ENCODE assay signal across 9 mouse cellular contexts in the genomic region with DNA sequence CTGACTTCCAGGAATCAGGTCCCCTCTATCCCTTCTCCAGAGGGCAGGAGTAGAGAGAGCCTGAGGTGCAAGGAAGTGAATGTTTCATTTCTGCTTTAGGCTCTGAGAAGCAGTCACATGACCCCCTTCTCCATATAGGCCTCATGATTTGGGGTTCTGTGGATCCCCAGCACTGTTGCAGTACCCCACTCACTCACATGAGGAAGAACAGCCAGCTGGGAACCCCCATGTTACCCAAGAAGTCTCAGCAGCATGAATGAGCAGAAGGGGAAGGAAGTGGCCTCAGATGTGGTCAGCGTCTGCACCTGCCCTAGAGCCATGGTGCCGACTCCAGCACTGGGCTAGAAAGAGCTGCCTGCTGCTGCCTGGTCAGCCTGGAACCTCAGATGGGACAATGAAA. TPM values are rescaled to one million over a fixed set of nuclear protein-coding genes. Genes with fewer than 3 reads are reported as not detected.
A peak's percentile ranks its signal among the peaks of the same experiment; 100 is the strongest.
DNase-seq lines count a peak whose midpoint lies in the region; ATAC-seq and TF ChIP-seq lines count a peak whose summit lies in the region.
"Had no signal": no experiment of that assay in that cellular context is flagged by ENCODE, and none has a peak within 500 bp of the region (broad histone marks: within the 10 kb centered on the region; RNA-seq: fewer than 3 reads in every experiment).

No protein-coding gene starts in this region.

- DNase-seq in cerebellum, adult 11-12 months: peak; percentile 27
- DNase-seq in cerebellum, postnatal 36 days: no peak
- DNase-seq in induced T-regulatory cell, adult 2 months (ENCODE audit: low read depth): peak; percentile 85
- DNase-seq in thymus, postnatal 36 days: peak; percentile 42 to 55
- no peak for DNase-seq in urinary bladder, postnatal 14 days (ENCODE audit: low spot score)

- H3K4me2 ChIP-seq in midbrain, embryonic 13.5 days (replicated peaks): no peak overlapping the region

- H3K9ac ChIP-seq in midbrain, embryonic 13.5 days (replicated peaks): peak overlapping the region; percentile 54; the same call in 1 of the 2 replicates

- no peaks in the 10 kb centered on the region for H3K27me3 ChIP-seq in midbrain, embryonic 13.5 days

- H3K9me3 ChIP-seq in midbrain, embryonic 13.5 days: no peaks in the 10 kb centered on the region

- peak overlapping the region; percentile 57; the same call in 1 of the 2 replicates for H3K27ac ChIP-seq in cortical plate, adult 2 months (ENCODE audit: insufficient read depth, low read length)
- peak overlapping the region; percentile 82 for H3K27ac ChIP-seq in midbrain, embryonic 13.5 days

- peaks cover 39% of the 10 kb centered on the region for H3K36me3 ChIP-seq in midbrain, embryonic 13.5 days

- 84% methylated on average over 2 of the region's 2 CpGs for WGBS in midbrain, embryonic 13.5 days

- TF ChIP-seq CTCF in cortical plate, adult 2 months (IDR thresholded peaks at IDR 0.05; ENCODE audit: extremely low read depth, insufficient read depth, low read length): no peak

- TF ChIP-seq POLR2A in cortical plate, adult 2 months (IDR thresholded peaks at IDR 0.05; ENCODE audit: extremely low read depth, insufficient read depth, low read length): no peak

- ATAC-seq in midbrain, embryonic 13.5 days: no peak
- ATAC-seq in frontal cortex, adult (ENCODE audit: low TSS enrichment): no peak

- H3K4me3 ChIP-seq in cortical plate, adult 2 months (ENCODE audit: insufficient read depth, low read length): no peak overlapping the region
- no peak overlapping the region for H3K4me3 ChIP-seq in midbrain, embryonic 13.5 days (replicated peaks)
- H3K4me3 ChIP-seq: erythroblast, embryonic 14.5 days had no signal

- H3K4me1 ChIP-seq in cortical plate, adult 2 months (ENCODE audit: control insufficient read depth, insufficient read depth, low read length): peaks cover 27% of the 10 kb centered on the region
- peaks cover 60% of the 10 kb centered on the region for H3K4me1 ChIP-seq in midbrain, embryonic 13.5 days (replicated peaks)

RNA-seq across cellular contexts. Expression of gene Cel, which starts 23.3 kb away (rescaled TPM):
- 0.06 and 0.08 TPM in 2 replicates for polyA plus RNA-seq in cortical plate, adult 2 months (2012; rRNA removed)
- polyA plus RNA-seq in midbrain, embryonic 13.5 days (2015; fragmentation: Nextera tagmentation; extraction: Ambion mirVana): 0.07 and 0.13 TPM in 2 replicates
- polyA plus RNA-seq: erythroblast, embryonic 14.5 days had no signal

RNA-seq across cellular contexts. Expression of gene Ralgds, which starts 27.0 kb away (rescaled TPM):
- 107 and 112 TPM in 2 replicates for polyA plus RNA-seq in cortical plate, adult 2 months (2012; rRNA removed)
- 70.8 and 82.0 TPM in 2 replicates for polyA plus RNA-seq in midbrain, embryonic 13.5 days (2015; fragmentation: Nextera tagmentation; extraction: Ambion mirVana)

RNA-seq across cellular contexts. Expression of gene Gm10134, which starts 34.1 kb away (rescaled TPM):
- polyA plus RNA-seq in cortical plate, adult 2 months (2012; rRNA removed): 0.79 TPM in 1 of 2 replicates, not detected in the other
- polyA plus RNA-seq in midbrain, embryonic 13.5 days (2015; fragmentation: Nextera tagmentation; extraction: Ambion mirVana): 1.0 and 1.5 TPM in 2 replicates
- polyA plus RNA-seq: erythroblast, embryonic 14.5 days had no signal

RNA-seq across cellular contexts. Expression of gene Gbgt1, which starts 43.3 kb away (rescaled TPM):
- polyA plus RNA-seq in cortical plate, adult 2 months (2012; rRNA removed): 1.8 and 2.0 TPM in 2 replicates
- 0.54 and 1.4 TPM in 2 replicates for polyA plus RNA-seq in midbrain, embryonic 13.5 days (2015; fragmentation: Nextera tagmentation; extraction: Ambion mirVana)
- polyA plus RNA-seq: erythroblast, embryonic 14.5 days had no signal

RNA-seq across cellular contexts. Expression of gene Gtf3c5, which starts 43.6 kb away (rescaled TPM):
- 20.7 and 23.3 TPM in 2 replicates for polyA plus RNA-seq in cortical plate, adult 2 months (2012; rRNA removed)
- 51.0 and 51.6 TPM in 2 replicates for polyA plus RNA-seq in midbrain, embryonic 13.5 days (2015; fragmentation: Nextera tagmentation; extraction: Ambion mirVana)

Comparison
In these comparisons a context has a peak if more than half of its experiments do, and no peak if none do; other contexts are left out.
1. DNase-seq: peak in cerebellum, adult 11-12 months (single experiment), induced T-regulatory cell, adult 2 months (single experiment) and thymus, postnatal 36 days (2 of 2); none in cerebellum, postnatal 36 days (0 of 2) and urinary bladder, postnatal 14 days (single experiment).